Mouse (Mus musculus): ENCODE measurements around the gene B4galnt2.
"Not testable (repeated sequence)": the region's sequence is repeated elsewhere in the genome, so short reads cannot be mapped to it uniquely, and the experiment has no call there.

B4galnt2 gene

DNA sequence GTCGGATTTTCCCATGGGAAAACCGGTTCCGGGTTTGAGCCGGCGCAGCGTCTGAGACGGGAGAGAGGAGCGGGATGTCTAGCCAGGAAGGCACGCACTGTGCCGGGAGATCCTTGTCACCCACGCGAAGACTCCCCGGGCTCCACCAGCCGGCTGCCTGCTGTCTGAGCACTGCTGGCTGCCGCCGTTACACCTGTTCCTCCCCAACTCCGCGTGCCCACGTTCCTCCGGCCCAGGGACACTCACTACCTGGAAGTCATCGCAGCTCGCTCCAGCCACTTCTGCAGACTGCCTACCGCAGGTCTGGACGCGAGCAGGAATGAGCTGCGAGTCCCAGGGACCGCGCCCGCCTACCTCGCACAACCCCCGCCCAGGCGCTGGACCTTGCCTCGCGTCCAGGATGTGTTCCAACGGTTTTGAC, at the start of gene B4galnt2:
TSS of gene B4galnt2 (minus strand) at position 321 of the 421 bp plus-strand sequence.
- DNase-seq (ENCODE audit: low spot score), result peak; percentile 5

DNA sequence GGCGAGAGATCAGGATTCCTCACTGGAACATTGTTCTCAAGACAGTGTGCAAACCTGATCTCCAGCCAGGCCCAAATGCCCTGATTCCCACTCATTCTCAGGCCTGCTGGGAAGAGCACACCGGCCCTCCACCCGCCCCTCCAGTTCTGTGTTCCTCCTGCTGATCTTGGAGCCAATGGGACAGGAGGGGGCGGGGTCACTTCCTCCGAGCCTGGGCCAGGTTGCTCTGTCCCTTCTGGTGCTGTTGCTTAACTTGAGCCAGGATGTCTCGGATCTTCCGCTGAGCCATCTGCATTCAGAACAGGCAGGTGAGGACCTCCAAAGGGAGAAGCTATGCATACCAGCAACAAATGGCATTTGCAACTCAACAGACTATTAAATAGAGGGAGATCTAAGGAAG, 48.6 kb upstream of the B4galnt2 start:
- DNase-seq (ENCODE audit: low spot score), result no peak

DNA sequence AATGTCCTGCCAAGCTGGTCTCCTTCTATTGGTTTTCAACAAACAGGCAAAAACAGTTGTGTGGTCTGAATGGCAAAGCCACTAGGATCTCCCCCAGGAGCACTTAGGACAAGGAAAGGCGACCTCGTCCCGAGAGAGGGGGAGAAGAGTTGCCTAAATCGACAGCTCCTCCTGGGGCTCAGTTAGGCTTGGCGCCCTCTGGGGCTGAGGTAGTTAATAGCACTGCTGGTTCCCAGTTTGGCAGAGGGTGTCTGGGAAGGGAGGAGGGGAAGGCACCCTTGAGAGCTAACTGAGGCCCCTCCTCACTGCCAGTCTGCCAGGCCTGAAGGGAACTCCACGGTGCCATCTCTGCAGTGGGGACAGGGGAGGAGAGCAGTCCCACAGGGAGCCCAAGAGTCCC, 44.5 kb upstream of the B4galnt2 start:
- DNase-seq (ENCODE audit: low spot score), result no peak

DNA sequence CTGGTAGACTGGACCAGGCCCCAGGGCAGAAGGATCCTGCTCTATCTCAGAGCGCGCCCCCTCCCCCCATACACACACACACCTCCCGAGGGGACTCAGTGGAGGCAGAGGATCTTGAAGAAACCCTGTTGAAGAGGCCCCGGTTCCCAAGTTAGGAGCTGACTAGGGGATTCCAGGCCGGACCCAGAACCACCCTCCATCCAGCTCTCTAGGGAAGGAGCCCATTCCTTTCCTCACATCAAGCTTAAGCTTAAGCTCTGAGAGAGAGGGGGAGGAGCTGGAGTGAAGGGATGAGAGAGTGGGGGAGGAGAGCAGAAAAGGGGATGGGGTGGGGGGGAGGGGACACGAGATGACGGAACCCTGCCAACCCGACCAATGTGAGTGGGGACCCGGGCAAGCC, 43.6 kb upstream of the B4galnt2 start:
- no peak for DNase-seq (ENCODE audit: low spot score)

GRCm38 (mm10) chr11:95957407-95957806, 42.7 kb upstream of the B4galnt2 start:
- DNase-seq (ENCODE audit: low spot score), result no peak

GRCm38 (mm10) chr11:95953313-95953712, 38.6 kb upstream of the B4galnt2 start:
- DNase-seq (ENCODE audit: low spot score), result no peak

DNA sequence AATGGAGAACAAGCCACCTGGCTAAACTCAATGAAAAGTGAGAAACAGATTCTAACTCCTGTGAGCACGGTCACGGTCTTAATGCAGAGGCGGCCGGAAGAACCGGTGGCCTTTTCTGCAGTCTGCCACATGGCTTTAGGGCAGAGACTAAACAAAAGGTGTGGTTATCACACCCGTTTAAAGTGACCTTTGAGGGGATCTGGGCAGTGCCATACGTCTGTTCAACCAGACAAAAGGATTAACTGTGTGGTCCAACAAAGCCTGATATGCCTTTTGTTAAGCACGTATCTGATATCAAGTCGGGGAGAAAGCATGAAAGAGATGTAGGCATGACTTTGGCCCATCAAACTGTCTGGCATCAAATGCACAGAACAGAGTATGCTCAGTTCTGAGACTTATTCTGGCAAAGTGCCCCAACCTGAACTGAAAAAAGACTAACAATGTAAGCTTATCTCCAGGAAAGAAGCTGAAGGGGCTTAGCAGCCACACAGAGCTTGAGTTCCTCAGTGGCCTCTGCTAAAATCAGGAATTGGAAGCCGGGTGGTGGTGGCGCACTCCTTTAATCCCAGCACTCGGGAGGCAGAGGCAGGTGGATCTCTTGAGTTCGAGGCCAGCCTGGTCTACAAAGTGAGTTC, 31.3 kb upstream of the B4galnt2 start:
- no peak for DNase-seq (ENCODE audit: low spot score)

DNA sequence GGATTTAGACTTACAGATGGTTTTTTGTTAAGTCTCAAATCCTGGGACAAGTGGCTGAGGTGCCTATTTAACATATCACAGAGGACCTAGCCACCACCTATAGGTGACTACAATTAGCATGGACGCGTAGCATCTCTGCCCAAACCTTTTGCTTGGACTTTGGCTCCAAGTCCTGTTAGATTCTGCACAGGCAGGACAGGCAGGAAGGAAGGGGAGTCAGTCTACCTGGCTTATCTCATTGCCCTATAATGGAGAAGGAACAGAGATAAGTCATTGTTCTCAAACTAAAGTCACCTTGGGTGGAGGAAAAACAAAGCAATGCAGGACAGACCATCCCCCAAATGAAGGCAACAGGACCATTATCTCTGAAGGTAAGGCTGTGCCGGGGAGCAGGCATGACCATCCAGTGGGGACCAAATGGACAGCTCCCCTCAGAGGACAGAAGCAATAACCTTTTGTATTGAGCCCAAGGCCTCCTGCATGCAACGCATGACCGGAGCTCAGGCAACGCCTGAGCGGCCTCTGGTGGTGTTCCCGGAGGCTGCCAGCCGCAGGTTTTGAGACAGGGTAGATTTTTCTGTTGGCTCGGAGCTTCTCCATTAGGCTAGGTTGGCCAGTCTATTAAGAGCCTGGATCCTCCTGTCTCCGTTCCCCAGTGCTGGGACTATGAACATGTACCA, 25.3 kb upstream of the B4galnt2 start:
- DNase-seq (ENCODE audit: low spot score), result peak; percentile 16

GRCm38 (mm10) chr11:95936409-95936808, 21.7 kb upstream of the B4galnt2 start:
- DNase-seq (ENCODE audit: low spot score), result no peak

- not testable (repeated sequence) for DNase-seq (ENCODE audit: low spot score)
Observed at GRCm38 (mm10) chr11:95932168-95932567, 17.5 kb upstream of the B4galnt2 start.

DNA sequence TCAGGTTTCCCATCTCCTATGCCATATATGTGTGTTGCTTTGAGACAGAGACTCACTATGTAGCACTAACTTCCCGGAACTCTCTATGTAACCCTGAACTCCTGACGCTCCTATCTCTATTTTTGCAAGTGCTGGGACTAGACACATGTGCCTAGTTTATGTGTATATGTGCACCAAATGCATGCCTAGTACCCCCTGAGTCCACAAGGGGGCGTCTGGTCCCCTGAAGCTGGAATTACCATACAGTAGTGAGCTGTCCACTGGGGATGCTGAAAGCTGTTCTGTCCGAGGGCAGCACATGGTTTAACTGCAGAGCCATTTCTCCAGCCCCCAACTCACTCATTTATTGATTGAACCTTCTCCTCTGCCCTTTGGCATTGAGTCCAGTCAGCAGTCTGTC, 11.7 kb upstream of the B4galnt2 start:
- no peak for DNase-seq (ENCODE audit: low spot score)

DNA sequence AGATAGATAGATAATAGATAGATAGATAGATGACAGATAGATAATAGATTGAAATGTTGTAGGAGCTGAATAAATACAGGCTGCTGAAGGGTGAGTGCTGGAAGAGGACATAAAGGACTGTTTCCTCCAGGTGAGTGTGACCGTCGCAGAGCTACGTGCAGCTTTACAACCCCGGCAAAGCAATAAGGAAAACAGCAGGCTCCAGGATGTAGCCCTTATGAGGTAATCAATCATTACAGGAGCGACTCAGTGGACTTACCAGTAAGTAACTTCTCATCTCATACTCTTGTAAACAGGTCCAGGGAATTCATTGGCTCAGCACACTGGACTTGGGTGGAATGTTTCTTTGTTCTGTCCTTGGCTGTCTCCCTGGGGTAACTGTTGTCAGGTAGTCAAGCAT, 11.3 kb upstream of the B4galnt2 start:
- no peak for DNase-seq (ENCODE audit: low spot score)

GRCm38 (mm10) chr11:95924215-95924614, 9.5 kb upstream of the B4galnt2 start:
- DNase-seq (ENCODE audit: low spot score), result no peak

DNA sequence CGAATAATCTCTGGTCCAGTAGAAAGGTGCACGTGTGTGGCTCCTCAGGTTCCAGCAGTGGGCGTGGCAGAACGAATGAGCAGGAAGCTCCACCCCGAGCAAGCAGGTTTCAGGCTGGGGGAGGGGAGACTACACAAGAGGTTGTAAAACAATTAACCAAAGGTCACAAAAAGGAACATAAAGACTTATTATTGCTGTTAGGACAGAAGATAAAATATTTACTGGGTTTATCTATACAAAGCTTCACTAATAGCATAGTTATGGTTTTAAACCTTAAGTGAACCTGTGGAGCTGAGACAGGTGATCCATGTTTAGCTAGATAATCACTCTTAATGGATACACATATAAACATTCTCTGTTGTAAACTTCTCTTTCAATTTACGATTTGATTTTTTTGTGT, 8.8 kb upstream of the B4galnt2 start:
- DNase-seq (ENCODE audit: low spot score), result not testable (repeated sequence)

DNA sequence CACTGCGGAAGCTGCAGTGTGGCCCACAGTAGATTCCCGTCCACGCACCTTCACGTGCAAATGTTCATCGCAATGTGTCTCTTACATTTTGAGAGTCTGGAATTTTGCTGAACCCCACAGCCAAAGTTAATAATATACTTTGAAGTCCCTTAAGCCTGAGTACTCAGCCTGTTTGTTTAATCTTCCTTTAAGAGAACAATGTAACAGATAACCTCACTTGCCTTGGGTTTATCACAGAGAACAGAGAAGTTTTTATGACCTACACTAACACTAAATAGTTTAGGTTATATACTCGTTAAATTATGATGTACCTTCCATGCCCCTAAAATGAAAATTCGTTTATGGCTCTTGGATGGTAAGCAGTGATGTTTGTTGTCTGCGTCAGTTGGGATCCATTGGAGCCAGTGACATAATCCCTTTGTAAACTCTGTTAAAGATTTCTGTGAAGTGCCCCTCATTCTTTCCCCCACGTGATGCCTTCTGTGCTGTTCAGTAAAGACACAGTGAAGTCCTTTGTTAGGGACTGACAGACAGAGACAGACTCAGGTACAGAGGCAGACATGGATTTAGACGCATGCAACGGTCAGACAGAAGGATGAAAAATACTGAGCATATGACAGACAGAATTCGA, 7.4 kb upstream of the B4galnt2 start:
- DNase-seq (ENCODE audit: low spot score), result no peak

GRCm38 (mm10) chr11:95916426-95916825, 1.7 kb upstream of the B4galnt2 start:
- no peak for DNase-seq (ENCODE audit: low spot score)

DNA sequence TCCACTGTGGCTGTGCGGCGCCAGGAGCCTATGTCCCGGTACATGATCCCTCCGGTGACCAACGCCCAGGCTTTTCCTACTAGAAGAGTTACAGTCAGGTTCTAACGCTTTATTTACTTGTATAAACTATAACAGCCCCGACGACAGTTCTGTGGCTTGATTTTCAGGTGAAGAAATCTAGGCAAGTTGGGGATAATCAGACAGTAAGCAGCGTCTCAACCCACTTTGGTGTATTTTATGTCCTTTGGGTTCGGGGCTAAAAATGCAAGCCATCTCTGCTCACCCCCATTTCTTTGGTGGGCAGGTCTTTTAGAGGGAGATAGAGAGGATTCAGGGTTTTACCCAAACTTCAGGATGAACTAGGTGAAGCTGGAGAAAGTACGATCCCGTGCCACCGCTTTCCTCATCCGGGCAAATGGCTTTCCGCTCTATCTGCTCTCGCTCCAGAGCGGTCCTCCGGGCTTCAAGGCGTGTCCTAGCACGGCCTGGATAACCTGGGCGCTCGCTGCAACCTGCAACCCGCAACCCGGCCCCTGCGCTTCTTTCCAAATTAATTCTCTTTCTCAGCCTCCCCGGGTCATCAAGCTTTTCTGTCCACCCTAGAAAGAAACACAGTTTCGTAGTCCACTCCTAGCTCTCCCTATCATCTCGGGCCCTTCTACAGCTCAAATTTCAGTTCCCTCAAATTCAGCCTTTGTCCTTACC, 467 bp upstream of the B4galnt2 start:
- no peak for DNase-seq (ENCODE audit: low spot score)

- DNase-seq (ENCODE audit: low spot score), result no peak
Observed at GRCm38 (mm10) chr11:95913959-95914566, 628 bp downstream of the B4galnt2 start.

GRCm38 (mm10) chr11:95911579-95911978, 3.1 kb downstream of the B4galnt2 start:
- DNase-seq (ENCODE audit: low spot score), result no peak

DNA sequence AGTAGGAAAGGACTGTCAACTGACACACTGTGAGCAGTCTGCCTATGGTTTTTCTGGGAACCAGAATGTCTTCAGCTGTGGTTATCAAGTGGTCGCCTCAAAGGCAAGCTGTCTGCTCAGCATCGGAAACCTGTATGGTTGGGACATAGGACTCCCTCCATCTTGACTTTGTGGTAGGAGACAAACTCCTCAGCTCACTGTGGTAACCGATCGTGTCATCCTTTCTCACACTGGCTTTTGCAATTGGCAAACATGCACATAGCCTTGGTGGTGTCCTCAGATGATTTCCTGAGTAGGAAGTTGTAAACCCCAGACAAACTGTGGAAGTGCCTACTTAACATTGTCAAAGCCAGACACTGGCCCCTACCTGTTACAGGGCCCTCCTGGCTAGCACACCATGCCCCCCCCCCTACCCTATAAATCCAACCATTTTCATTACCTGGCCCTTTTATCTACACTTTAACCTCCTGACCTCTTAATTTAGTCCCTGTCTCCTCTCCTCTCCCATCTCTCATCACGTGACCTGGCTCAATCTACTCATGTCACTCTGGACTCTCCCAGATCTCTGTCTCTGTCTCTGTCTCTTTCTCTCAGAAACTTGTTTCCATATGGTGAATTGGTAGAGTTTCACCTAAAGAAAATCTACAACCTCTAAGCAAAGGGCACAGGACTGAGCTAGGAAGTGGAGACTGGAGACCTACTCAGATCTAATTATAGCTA, 6.7 kb downstream of the B4galnt2 start:
- no peak for DNase-seq (ENCODE audit: low spot score)

GRCm38 (mm10) chr11:95904290-95904689, 10.4 kb downstream of the B4galnt2 start:
- DNase-seq (ENCODE audit: low spot score), result no peak
